Mouse (Mus musculus): ENCODE results near the gene Spag7.

DNA sequence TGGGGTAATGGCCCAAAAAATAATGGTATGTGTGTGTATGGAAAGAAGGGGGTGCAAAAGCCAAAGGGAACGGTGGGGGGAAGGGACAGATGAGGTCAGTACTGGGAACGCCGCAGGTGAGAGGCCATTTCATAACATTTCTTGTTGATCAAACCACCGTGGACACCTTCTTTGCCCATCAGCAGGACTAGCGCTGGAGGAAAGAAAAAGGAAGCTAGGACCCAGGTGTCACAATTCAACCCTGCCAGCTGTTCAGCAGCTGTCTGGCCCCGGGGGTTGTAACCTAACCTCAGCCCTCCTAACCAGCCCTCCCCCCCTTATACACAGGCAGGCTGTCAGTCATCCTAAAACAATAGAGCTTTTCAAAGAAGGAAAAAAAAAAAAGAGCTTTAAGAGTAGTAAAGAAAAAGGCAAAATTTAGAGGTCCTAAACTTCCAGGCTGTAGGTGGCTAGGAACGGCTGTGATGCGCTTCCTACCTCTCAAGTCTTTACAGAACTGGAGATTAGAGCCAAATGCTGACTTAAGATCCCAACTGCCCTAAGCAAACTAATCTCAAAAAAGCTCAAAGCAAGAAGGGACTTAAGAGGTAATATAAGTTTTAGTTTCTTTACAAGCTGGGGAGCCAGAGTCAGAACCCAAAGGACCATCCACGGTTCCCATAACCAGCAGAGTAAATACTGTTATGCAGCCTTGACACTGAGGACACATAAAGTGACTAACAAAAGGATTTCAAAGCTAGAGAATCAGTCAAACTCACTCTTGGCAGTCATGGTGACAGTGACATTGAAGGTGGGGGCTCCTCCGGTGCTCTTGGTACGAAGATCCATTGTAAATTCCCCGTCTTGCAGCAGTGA, 17.0 kb downstream of the Spag7 start:
- no peak for TF ChIP-seq CTCF (IDR thresholded peaks at IDR 0.05; ENCODE audit: control insufficient read depth, insufficient read depth, insufficient replicate concordance, low read depth, low read length)
- TF ChIP-seq POLR2A (IDR thresholded peaks at IDR 0.05; ENCODE audit: control insufficient read depth, low read depth, low read length), result no peak
